Mouse (Mus musculus) limb, embryonic 10.5 days (tissue): ENCODE data around the gene Gpr156. TPM values are rescaled to one million over a fixed set of nuclear protein-coding genes. Genes with fewer than 3 reads are reported as not detected.

Source experiments
- DNase-seq: peaks from one replicate; pipeline ENCODE4 v3.0.0-alpha.2; 2017; ENCODE audit warnings: low spot score
- H3K27ac ChIP-seq: fragments of 300-500 bp; sonication (generic); 2 replicates; pipeline ENCODE4 v1.5.1; 2016; ENCODE audit warnings: mild to moderate bottlenecking
- H3K27me3 ChIP-seq: fragments of 300-500 bp; sonication (generic); 2 replicates; pipeline ENCODE4 v1.6.1; 2016; ENCODE audit warnings: low read depth, mild to moderate bottlenecking; ENCODE audit not compliant: poor library complexity, severe bottlenecking
- H3K36me3 ChIP-seq: fragments of 300-500 bp; sonication (generic); 2 replicates; pipeline ENCODE4 v1.6.1; 2016; ENCODE audit warnings: mild to moderate bottlenecking, moderate library complexity
- H3K4me1 ChIP-seq: fragments of 300-500 bp; sonication (generic); 2 replicates; pipeline ENCODE4 v1.6.1; 2016
- H3K4me3 ChIP-seq: fragments of 300-500 bp; sonication (generic); 2 replicates; pipeline ENCODE4 v1.5.1; 2016; ENCODE audit warnings: mild to moderate bottlenecking, moderate library complexity
- H3K9me3 ChIP-seq: fragments of 300-500 bp; sonication (generic); replicated peaks from 2 replicates; pipeline ENCODE4 v1.6.1; 2016; ENCODE audit warnings: mild to moderate bottlenecking
- WGBS: fragments of 180-500 bp; shearing (Covaris S2); methylation state at CpG from one replicate; pipeline ENCODE4 v1.1.7; 2016; 5-methylcytosine and 5-hydroxymethylcytosine counted together
- polyA plus RNA-seq: library from polyadenylated mRNA; unstranded; fragments of >200 nt; fragmentation: Nextera tagmentation; extraction: Ambion mirVana; gene quantifications from 2 replicates; pipeline ENCODE4 v1.2.1, GENCODE M21; 2016

Gpr156 gene
- polyA plus RNA-seq, 1 experiment from 2014 or later, result 0.86 TPM

- Histone ChIP-seq H3K36me3 (no peaks in the 10 kb centered on the region), H3K4me3 (no peak overlapping the region), H3K4me1 (no peaks in the 10 kb centered on the region), H3K27ac (no peak overlapping the region), H3K27me3 (no peaks in the 10 kb centered on the region), H3K9me3 (no peaks in the 10 kb centered on the region)
- DNase-seq, result no peak
- 84% methylated on average over 2 of the region's 2 CpGs for WGBS
These were observed 13.3 kb downstream of the Gpr156 start for GRCm38 (mm10) chr16:37929626-37930025.

GRCm38 (mm10) chr16:37934932-37935331 is 18.6 kb downstream of the Gpr156 start:
- Histone ChIP-seq H3K4me1 (peaks cover 26% of the 10 kb centered on the region), H3K27me3 (no peaks in the 10 kb centered on the region), H3K36me3 (no peaks in the 10 kb centered on the region), H3K4me3 (no peak overlapping the region), H3K9me3 (no peaks in the 10 kb centered on the region), H3K27ac (no peak overlapping the region)
- peak; percentile 13 for DNase-seq
- WGBS, result 86% methylated on average over 2 of the region's 2 CpGs

GRCm38 (mm10) chr16:37937276-37937675 is 21.0 kb downstream of the Gpr156 start:
- 39% methylated on average over 8 of the region's 8 CpGs for WGBS
- Histone ChIP-seq H3K4me1 (peaks cover 27% of the 10 kb centered on the region), H3K27ac (no peak overlapping the region), H3K27me3 (no peaks in the 10 kb centered on the region), H3K4me3 (no peak overlapping the region), H3K9me3 (no peaks in the 10 kb centered on the region), H3K36me3 (no peaks in the 10 kb centered on the region)
- no peak for DNase-seq

GRCm38 (mm10) chr16:37938125-37939081 is 22.1 kb downstream of the Gpr156 start:
- Histone ChIP-seq H3K9me3 (no peaks in the 10 kb centered on the region), H3K36me3 (no peaks in the 10 kb centered on the region), H3K4me3 (peak overlapping the region; percentile 24; the same call in 1 of the 2 replicates), H3K27me3 (no peaks in the 10 kb centered on the region), H3K27ac (no peak overlapping the region), H3K4me1 (peaks cover 27% of the 10 kb centered on the region)
- DNase-seq, result peak; percentile 66
- WGBS, result 54% methylated on average over 16 of the region's 17 CpGs

GRCm38 (mm10) chr16:37939082-37939863 is 23.0 kb downstream of the Gpr156 start:
- Histone ChIP-seq H3K9me3 (no peaks in the 10 kb centered on the region), H3K4me1 (peaks cover 30% of the 10 kb centered on the region), H3K4me3 (no peak overlapping the region), H3K27ac (no peak overlapping the region), H3K36me3 (no peaks in the 10 kb centered on the region), H3K27me3 (no peaks in the 10 kb centered on the region)
- WGBS, result 74% methylated on average over 11 of the region's 11 CpGs
- no peak for DNase-seq

DNA sequence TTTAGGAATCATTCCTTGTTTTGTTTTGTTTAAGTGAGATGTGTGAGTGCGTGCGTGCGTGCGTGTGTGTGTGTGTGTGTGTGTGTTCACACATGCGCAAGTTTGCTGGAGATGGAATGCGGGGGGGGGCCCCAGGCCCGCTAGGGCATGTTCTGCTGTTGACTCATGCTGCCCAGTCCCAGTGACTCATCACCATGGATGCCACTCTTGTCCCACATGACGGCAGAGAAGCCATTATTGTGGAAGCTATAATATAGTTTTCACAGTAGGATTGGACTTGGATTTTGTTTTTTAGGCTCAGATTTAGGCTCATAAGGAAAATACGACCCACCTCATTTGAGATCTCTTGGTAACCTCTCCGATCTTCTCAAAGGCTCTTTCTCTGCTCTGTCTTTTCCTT is 24.0 kb downstream of the Gpr156 start:
- no peaks in the 10 kb centered on the region for H3K9me3 ChIP-seq
- no peak for DNase-seq
- no peak overlapping the region for H3K27ac ChIP-seq
- H3K27me3 ChIP-seq, result no peaks in the 10 kb centered on the region
- H3K4me1 ChIP-seq, result peaks cover 30% of the 10 kb centered on the region
- H3K4me3 ChIP-seq, result no peak overlapping the region
- 91% methylated on average over 10 of the region's 10 CpGs for WGBS
- H3K36me3 ChIP-seq, result no peaks in the 10 kb centered on the region

- Histone ChIP-seq H3K4me1 (peaks cover 11% of the 10 kb centered on the region), H3K4me3 (no peak overlapping the region), H3K27ac (no peak overlapping the region), H3K9me3 (no peaks in the 10 kb centered on the region), H3K27me3 (no peaks in the 10 kb centered on the region), H3K36me3 (no peaks in the 10 kb centered on the region)
- WGBS, result 63% methylated on average over 2 of the region's 2 CpGs
- DNase-seq, result no peak
These were observed 27.4 kb downstream of the Gpr156 start for GRCm38 (mm10) chr16:37943701-37944100.

- 0 out of 2 replicates have a peak, but pooled peaks cover 6% of the 10 kb centered on the region for H3K4me1 ChIP-seq
- 82% methylated on average over 8 of the region's 8 CpGs for WGBS
- no peak overlapping the region for H3K27ac ChIP-seq
- H3K4me3 ChIP-seq, result no peak overlapping the region
- no peak for DNase-seq
- no peaks in the 10 kb centered on the region for H3K27me3 ChIP-seq
- H3K9me3 ChIP-seq, result no peaks in the 10 kb centered on the region
- no peaks in the 10 kb centered on the region for H3K36me3 ChIP-seq
These were observed 28.9 kb downstream of the Gpr156 start for GRCm38 (mm10) chr16:37945031-37945796.

DNA sequence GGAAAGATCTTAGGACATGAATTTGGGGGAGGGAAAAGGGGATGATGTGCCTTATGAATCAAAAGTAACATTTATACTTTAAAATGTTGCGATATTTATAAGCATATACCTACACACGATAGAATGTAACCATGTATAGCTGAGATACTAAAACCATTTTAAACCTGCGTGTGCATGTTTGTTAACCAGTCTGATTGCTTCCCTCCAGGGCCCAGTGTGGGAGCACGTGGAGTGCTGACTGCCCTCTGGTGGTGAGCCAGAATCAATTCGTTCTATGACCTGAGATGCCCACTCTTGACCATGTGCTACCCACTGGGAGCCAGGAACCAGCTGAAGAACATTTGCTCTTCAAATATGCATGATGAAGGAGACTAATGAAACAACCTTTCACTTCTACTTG is 30.9 kb downstream of the Gpr156 start:
- H3K27me3 ChIP-seq, result no peaks in the 10 kb centered on the region
- H3K36me3 ChIP-seq, result no peaks in the 10 kb centered on the region
- H3K27ac ChIP-seq, result no peak overlapping the region
- 0 out of 2 replicates have a peak, but pooled peaks cover 6% of the 10 kb centered on the region for H3K4me1 ChIP-seq
- H3K9me3 ChIP-seq, result no peaks in the 10 kb centered on the region
- DNase-seq, result peak; percentile 74
- no peak overlapping the region for H3K4me3 ChIP-seq
- 45% methylated on average over 5 of the region's 5 CpGs for WGBS

DNA sequence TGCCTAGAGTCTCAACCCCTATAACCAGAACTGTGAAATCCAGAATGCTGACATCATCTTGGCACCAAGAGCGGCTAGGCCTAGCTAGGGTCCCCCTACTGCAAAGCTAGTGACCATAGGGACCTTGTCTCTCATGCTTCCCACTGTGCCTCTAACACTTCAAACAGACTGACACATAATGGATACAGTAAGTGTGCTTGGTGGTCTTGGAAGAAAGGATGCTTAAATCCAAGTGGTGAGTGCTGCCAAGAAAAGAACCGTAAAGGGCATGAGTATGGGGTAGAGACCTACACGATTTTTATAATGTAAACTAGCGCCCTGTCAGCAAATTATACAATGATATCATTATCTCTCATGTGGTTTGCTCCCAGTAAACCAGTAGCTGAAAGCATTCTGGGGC is 32.1 kb downstream of the Gpr156 start:
- WGBS, result 89% methylated on average over 4 of the region's 4 CpGs
- no peak overlapping the region for H3K4me3 ChIP-seq
- H3K9me3 ChIP-seq, result no peaks in the 10 kb centered on the region
- H3K36me3 ChIP-seq, result no peaks in the 10 kb centered on the region
- DNase-seq, result no peak
- no peak overlapping the region for H3K27ac ChIP-seq
- H3K27me3 ChIP-seq, result no peaks in the 10 kb centered on the region
- H3K4me1 ChIP-seq, result peaks cover 9% of the 10 kb centered on the region

DNA sequence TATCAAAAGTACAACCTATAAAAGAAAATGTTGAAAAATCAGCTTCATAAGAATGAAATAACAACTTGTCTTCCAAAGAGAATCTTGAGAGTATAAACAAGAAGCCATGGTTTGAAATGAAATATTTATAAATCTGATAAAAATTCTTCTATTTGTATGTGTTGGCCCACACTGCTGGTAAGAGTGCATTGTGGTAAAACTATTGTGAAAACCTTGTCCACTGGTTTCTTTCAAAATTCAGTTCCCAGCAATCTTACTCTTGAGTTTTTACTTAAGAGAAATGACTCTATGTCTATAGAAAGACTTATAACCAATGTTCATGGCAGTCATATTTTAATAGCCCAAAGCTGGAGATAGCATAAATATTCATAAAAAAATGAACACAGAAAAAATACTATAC is 34.9 kb downstream of the Gpr156 start:
- Histone ChIP-seq H3K4me3 (no peak overlapping the region), H3K27me3 (no peaks in the 10 kb centered on the region)

GRCm38 (mm10) chr16:37953186-37953585 is 36.9 kb downstream of the Gpr156 start:
- DNase-seq, result no peak
- no peak overlapping the region for H3K27ac ChIP-seq
- H3K4me3 ChIP-seq, result no peak overlapping the region
- H3K27me3 ChIP-seq, result no peaks in the 10 kb centered on the region
- no peaks in the 10 kb centered on the region for H3K9me3 ChIP-seq
- H3K36me3 ChIP-seq, result no peaks in the 10 kb centered on the region
- WGBS, result 75% methylated on average over 4 of the region's 4 CpGs
- H3K4me1 ChIP-seq, result peaks cover 32% of the 10 kb centered on the region

More for the DNA sequence above, 34.9 kb downstream of the Gpr156 start:
- Histone ChIP-seq H3K9me3 (no peaks in the 10 kb centered on the region), H3K36me3 (no peaks in the 10 kb centered on the region), H3K27ac (no peak overlapping the region), H3K4me1 (peaks cover 24% of the 10 kb centered on the region)
- DNase-seq, result no peak
